Mouse (Mus musculus) leukemia stem cell, adult 10-12 weeks (primary cell): ENCODE data around the gene Clec2l. TPM values are rescaled to one million over a fixed set of nuclear protein-coding genes. Genes with fewer than 3 reads are reported as not detected.

Experiments used
- polyA plus RNA-seq: library from polyadenylated mRNA; stranded (reverse); fragments of >175 nt; gene quantifications from 2 replicates; pipeline ENCODE4 v1.2.3, GENCODE M21; 2012; ENCODE audit warnings: low replicate concordance

The Clec2l gene
- polyA plus RNA-seq: 0.12 and 0.81 TPM in 2 replicates

GRCm38 (mm10) chr6:38662714-38663615, at the start of gene Clec2l:
Gene Clec2l, plus strand, starts transcription at chr6:38663069.

DNA sequence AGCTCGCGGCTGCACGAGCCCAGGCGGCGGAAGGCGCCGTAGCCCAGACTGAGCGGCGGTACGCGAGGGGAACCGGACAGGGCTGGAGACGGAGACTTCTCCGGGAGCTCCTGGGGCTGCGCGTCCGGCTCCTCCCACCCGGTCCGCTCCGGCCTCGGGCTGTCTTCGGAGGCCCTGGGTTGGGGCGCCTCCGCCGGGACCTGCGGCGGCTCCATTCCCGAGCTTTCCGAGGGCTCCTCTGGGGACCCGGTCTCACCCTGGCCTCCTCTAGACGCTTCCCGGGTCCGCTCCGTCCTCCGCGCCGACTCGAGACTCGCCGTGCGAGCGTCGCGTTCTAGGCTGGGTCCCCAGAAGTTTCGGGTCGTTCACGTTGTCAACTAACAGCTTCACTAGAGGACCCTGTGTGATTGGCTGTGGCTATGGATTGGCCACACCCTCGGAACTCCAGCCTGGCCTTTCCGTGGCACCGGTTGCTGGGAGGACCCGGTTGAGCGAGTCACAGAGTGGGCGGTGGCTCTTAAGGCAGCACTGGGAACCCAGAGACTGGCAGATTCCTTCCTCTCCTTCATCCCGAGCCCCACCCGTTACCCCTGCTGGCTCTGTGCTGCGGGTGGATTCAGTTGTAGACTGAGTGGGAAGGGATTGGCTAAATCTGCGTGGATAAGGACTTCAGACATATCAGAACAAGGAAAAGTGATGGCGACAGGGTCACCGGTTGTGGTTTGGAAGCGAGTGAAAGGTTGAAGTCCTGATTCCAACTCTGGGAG, 25.8 kb upstream of the Clec2l start, which contains the start of gene Klrg2:
TSS of gene Klrg2 (minus strand) at position 391 of the 767 bp plus-strand sequence.

Other genes starting within 250 kb of the Clec2l start
- gene Ubn2, start 229.1 kb upstream of the Clec2l start, polyA plus RNA-seq: 4.8 and 9.4 TPM in 2 replicates
- 62.8 and 109 TPM in 2 replicates for gene Fmc1, start 129.6 kb upstream of the Clec2l start, polyA plus RNA-seq
- 89.8 and 200 TPM in 2 replicates for gene Luc7l2, start 111.7 kb upstream of the Clec2l start, polyA plus RNA-seq
- 0.08 and 0.27 TPM in 2 replicates for gene Klrg2, start 25.8 kb upstream of the Clec2l start, polyA plus RNA-seq
- 4.2 and 5.2 TPM in 2 replicates for gene Tbxas1, start 212.3 kb downstream of the Clec2l start, polyA plus RNA-seq
- gene Hipk2, start 213.1 kb downstream of the Clec2l start, polyA plus RNA-seq: 59.6 and 71.4 TPM in 2 replicates